Mouse (Mus musculus): Measurements from ENCODE around the gene Irf1.

GRCm38 (mm10) chr11:53780262-53780661 is 10.4 kb downstream of the Irf1 start:
- TF ChIP-seq E2F4 (IDR thresholded peaks at IDR 0.05; ENCODE audit: insufficient replicate concordance, low read depth, low read length) (no peak), USF1 (IDR thresholded peaks at IDR 0.05; ENCODE audit: low read depth, low read length) (no peak), MEF2A (IDR thresholded peaks at IDR 0.05; ENCODE audit: borderline replicate concordance, low read depth, low read length) (no peak), UBTF (IDR thresholded peaks at IDR 0.05; ENCODE audit: low read depth, low read length) (no peak), MAX (IDR thresholded peaks at IDR 0.05; ENCODE audit: low read length) (no peak), TCF12 (IDR thresholded peaks at IDR 0.05; ENCODE audit: low read depth, low read length) (no peak), ZNF384 (IDR thresholded peaks at IDR 0.05; ENCODE audit: low read depth, low read length) (no peak), POLR2A (IDR thresholded peaks at IDR 0.05; ENCODE audit: low read depth, low read length) (no peak)
